Mouse (Mus musculus): Measurements from ENCODE around the gene Kcns3.

- no peak for TF ChIP-seq CTCF (IDR thresholded peaks at IDR 0.05; ENCODE audit: low read depth, low read length)
- TF ChIP-seq POLR2A (IDR thresholded peaks at IDR 0.05; ENCODE audit: extremely low read depth, insufficient read depth, low read length), result no peak
These were observed at the start of gene Kcns3 for GRCm38 (mm10) chr12:11151015-11151414.

Measured in liver, adult 2 months (tissue).